Mouse (Mus musculus) liver, embryonic 13.5 days (tissue): ENCODE data around the gene Nucks1. TPM values are rescaled to one million over a fixed set of nuclear protein-coding genes. Genes with fewer than 3 reads are reported as not detected.
"Not testable (repeated sequence)": the region's sequence is repeated elsewhere in the genome, so short reads cannot be mapped to it uniquely, and the experiment has no call there.

Source experiments
- ATAC-seq: fragments of 200-750 bp; cut with Nextera tagmentation; 2 replicates; pipeline ENCODE4 v1.8.0; 2017; ENCODE audit warnings: low read depth, mild to moderate bottlenecking, moderate number of reproducible peaks, moderate library complexity
- DNase-seq: peaks from one replicate; pipeline ENCODE4 v3.0.0; 2022
- H3K27ac ChIP-seq: fragments of 300-500 bp; sonication (generic); 2 replicates; pipeline ENCODE4 v1.5.1; 2015; ENCODE audit warnings: moderate library complexity, mild to moderate bottlenecking, inconsistent platforms
- H3K27me3 ChIP-seq: fragments of 300-500 bp; sonication (generic); 2 replicates; pipeline ENCODE4 v1.6.1; 2015; ENCODE audit warnings: mild to moderate bottlenecking, inconsistent platforms
- H3K36me3 ChIP-seq: fragments of 300-500 bp; sonication (generic); 2 replicates; pipeline ENCODE4 v1.6.1; 2015; ENCODE audit warnings: mild to moderate bottlenecking, inconsistent platforms
- H3K4me1 ChIP-seq: fragments of 300-500 bp; sonication (generic); replicated peaks from 2 replicates; pipeline ENCODE4 v1.6.1; 2015; ENCODE audit warnings: inconsistent platforms
- H3K4me2 ChIP-seq: fragments of 300-500 bp; sonication (generic); 2 replicates; pipeline ENCODE4 v1.6.1; 2015; ENCODE audit warnings: inconsistent platforms, mild to moderate bottlenecking, moderate library complexity
- H3K4me3 ChIP-seq: fragments of 300-500 bp; sonication (generic); replicated peaks from 2 replicates; pipeline ENCODE4 v1.5.1; 2015; ENCODE audit warnings: mild to moderate bottlenecking, inconsistent platforms
- H3K9ac ChIP-seq: fragments of 300-500 bp; sonication (generic); 2 replicates; pipeline ENCODE4 v1.6.1; 2015; ENCODE audit warnings: mild to moderate bottlenecking, inconsistent platforms
- H3K9me3 ChIP-seq: fragments of 300-500 bp; sonication (generic); replicated peaks from 2 replicates; pipeline ENCODE4 v1.6.1; 2016; ENCODE audit warnings: inconsistent platforms
- WGBS: fragments of 180-500 bp; shearing (Covaris S2); methylation state at CpG from one replicate; pipeline ENCODE4 v1.1.7; 2015; ENCODE audit not compliant: insufficient replicate concordance; 5-methylcytosine and 5-hydroxymethylcytosine counted together
- polyA plus RNA-seq: library from polyadenylated mRNA; unstranded; fragments of >200 nt; fragmentation: Nextera tagmentation; extraction: Ambion mirVana; gene quantifications from 2 replicates; pipeline ENCODE4 v1.2.1, GENCODE M21; 2015

Nucks1 gene
- polyA plus RNA-seq, 1 experiment from 2014 or later, result 42.5 TPM

GRCm38 (mm10) chr1:131886641-131887040, 23.7 kb upstream of the Nucks1 start:
- Histone ChIP-seq H3K9me3 (no peaks in the 10 kb centered on the region), H3K4me3 (no peak overlapping the region), H3K4me1 (no peaks in the 10 kb centered on the region), H3K27ac (no peak overlapping the region), H3K27me3 (no peaks in the 10 kb centered on the region; the same call in 1 of the 2 replicates), H3K4me2 (no peak overlapping the region), H3K9ac (no peak overlapping the region), H3K36me3 (no peaks in the 10 kb centered on the region)
- DNase-seq (no peak), ATAC-seq (no peak)
- WGBS, result 76% methylated on average over 3 of the region's 3 CpGs

DNA sequence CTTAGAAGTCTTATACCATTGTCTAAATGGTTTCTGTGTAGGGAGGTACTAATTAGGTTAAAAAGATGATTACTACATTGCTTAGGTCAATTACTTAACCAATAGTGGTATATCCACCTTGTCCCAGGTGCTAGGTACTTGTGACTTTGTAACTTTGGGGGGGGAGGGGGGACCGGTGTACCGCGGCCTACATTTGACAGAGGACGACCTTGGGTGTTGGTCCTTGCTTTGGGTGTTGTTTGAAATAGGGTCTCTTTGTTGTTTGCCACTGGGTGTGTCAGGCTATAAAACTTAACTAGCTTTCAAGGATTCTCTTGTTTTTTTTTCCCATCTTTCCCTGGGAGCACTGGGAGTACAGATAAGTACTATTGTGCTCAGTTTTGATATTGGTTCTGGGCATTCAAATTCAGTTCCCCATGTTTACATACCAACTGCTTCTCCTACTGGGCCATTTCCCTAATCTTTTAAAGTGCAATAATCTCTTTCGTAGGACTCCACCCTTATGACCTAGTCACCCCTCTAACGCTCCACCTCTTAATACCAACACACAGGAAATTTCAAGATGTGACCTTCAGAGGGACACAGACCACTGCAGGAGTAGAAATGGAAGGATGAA, 20.2 kb upstream of the Nucks1 start:
- no peak overlapping the region for H3K9ac ChIP-seq
- WGBS, result 59% methylated on average over 6 of the region's 6 CpGs
- H3K4me3 ChIP-seq, result no peak overlapping the region
- no peak overlapping the region for H3K4me2 ChIP-seq
- H3K9me3 ChIP-seq, result no peaks in the 10 kb centered on the region
- no peaks in the 10 kb centered on the region for H3K27me3 ChIP-seq
- no peak for ATAC-seq
- H3K36me3 ChIP-seq, result no peaks in the 10 kb centered on the region
- no peaks in the 10 kb centered on the region for H3K4me1 ChIP-seq
- no peak for DNase-seq
- H3K27ac ChIP-seq, result no peak overlapping the region

- no peak overlapping the region for H3K4me2 ChIP-seq
- H3K36me3 ChIP-seq, result no peaks in the 10 kb centered on the region
- 72% methylated on average over 4 of the region's 4 CpGs for WGBS
- H3K9me3 ChIP-seq, result no peaks in the 10 kb centered on the region
- ATAC-seq (no peak), DNase-seq (no peak)
- H3K9ac ChIP-seq, result no peak overlapping the region
- no peaks in the 10 kb centered on the region for H3K4me1 ChIP-seq
- no peak overlapping the region for H3K4me3 ChIP-seq
- H3K27me3 ChIP-seq, result peaks cover 4% of the 10 kb centered on the region; the same call in 1 of the 2 replicates
- H3K27ac ChIP-seq, result no peak overlapping the region
Observed at GRCm38 (mm10) chr1:131891436-131891835, 18.9 kb upstream of the Nucks1 start.

DNA sequence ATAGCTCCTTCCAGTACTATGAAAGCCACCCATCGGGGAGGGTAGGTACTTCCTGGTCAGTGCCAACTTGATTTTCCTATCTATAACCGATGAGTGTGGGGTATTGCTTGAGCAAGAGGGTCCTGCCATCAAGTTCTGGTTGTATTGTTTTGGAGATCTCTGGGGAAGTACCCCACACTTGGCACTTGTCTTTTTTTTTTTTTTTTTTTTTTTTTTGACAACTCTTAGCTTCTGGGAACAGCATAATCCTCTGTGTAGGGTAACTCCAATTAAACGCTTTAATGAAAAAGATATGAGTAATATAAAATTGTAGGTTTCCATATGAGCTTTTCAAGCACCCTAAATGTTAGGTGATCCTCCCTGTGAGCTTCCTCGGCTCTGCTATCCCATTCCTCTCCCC, 7.7 kb upstream of the Nucks1 start:
- H3K9me3 ChIP-seq, result no peaks in the 10 kb centered on the region
- H3K27me3 ChIP-seq, result peaks cover 24% of the 10 kb centered on the region
- no peak overlapping the region for H3K27ac ChIP-seq
- DNase-seq (no peak), ATAC-seq (no peak)
- no peaks in the 10 kb centered on the region for H3K4me1 ChIP-seq
- H3K4me3 ChIP-seq, result no peak overlapping the region
- no peak overlapping the region for H3K4me2 ChIP-seq
- WGBS, result 74% methylated on average over 4 of the region's 4 CpGs
- H3K36me3 ChIP-seq, result no peaks in the 10 kb centered on the region
- H3K9ac ChIP-seq, result no peak overlapping the region

GRCm38 (mm10) chr1:131903251-131903650, 7.1 kb upstream of the Nucks1 start:
- Histone ChIP-seq H3K27me3 (peaks cover 30% of the 10 kb centered on the region), H3K4me2 (no peak overlapping the region), H3K36me3 (no peaks in the 10 kb centered on the region), H3K9me3 (no peaks in the 10 kb centered on the region), H3K9ac (no peak overlapping the region), H3K4me1 (no peaks in the 10 kb centered on the region), H3K27ac (no peak overlapping the region), H3K4me3 (no peak overlapping the region)
- no peak for ATAC-seq
- 58% methylated on average over 7 of the region's 7 CpGs for WGBS
- DNase-seq, result no peak

DNA sequence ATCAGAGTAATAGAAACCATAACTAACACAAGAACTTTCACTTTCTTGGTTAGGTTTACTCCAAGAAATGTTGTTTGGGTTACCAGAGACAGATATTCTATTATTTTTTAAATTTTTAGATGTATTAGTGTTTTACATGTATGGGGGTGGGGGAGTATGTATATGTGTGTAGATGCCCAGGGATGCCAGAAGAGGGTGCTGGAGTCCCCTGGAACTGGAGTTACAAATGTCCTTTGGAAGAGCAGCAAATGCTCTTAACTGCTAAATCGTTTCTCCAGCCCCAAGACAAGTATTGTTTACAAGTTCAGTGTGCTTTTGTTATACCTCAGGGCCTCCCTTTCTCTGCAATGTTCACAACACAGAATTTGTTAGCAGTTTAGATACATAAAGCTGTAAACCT, 4.8 kb upstream of the Nucks1 start:
- WGBS, result 0% methylated on average over 1 of the region's 1 CpGs
- Histone ChIP-seq H3K4me1 (0 out of 2 replicates have a peak, but pooled peaks cover 5% of the 10 kb centered on the region), H3K9me3 (no peaks in the 10 kb centered on the region), H3K27me3 (peaks cover 36% of the 10 kb centered on the region), H3K4me2 (no peak overlapping the region), H3K4me3 (no peak overlapping the region), H3K36me3 (no peaks in the 10 kb centered on the region), H3K27ac (no peak overlapping the region), H3K9ac (no peak overlapping the region)
- DNase-seq, result no peak
- ATAC-seq, result no peak

- Histone ChIP-seq H3K9me3 (no peaks in the 10 kb centered on the region), H3K4me3 (no peak overlapping the region), H3K9ac (no peak overlapping the region), H3K27ac (no peak overlapping the region), H3K36me3 (peaks cover 11% of the 10 kb centered on the region), H3K4me1 (peaks cover 24% of the 10 kb centered on the region), H3K27me3 (peaks cover 33% of the 10 kb centered on the region), H3K4me2 (no peak overlapping the region)
- no peak for ATAC-seq
- DNase-seq, result no peak
- 24% methylated on average over 3 of the region's 3 CpGs for WGBS
Observed at GRCm38 (mm10) chr1:131908456-131908855, 1.9 kb upstream of the Nucks1 start.

DNA sequence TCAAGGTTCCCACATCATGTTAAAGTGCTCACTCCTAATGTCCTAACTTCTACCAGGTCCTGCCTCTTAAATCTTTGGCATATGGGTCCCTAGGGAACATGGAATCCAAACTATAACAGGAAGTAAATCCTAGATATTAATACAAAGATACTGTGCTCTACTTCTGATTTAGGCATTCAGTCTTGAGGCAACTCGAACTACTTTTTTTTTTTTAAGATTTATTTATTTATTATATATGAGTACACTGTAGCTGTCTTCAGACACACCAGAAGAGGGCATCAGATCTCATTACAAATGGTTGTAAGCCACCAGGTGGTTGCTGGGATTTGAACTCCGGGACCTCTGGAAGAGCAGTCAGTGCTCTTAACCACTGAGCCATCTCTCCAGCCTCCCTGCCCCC, 1.1 kb upstream of the Nucks1 start:
- ATAC-seq, H3K4me3 ChIP-seq, H3K27ac ChIP-seq, H3K9ac ChIP-seq, DNase-seq, H3K9me3 ChIP-seq, H3K4me2 ChIP-seq: not testable (repeated sequence)
- H3K27me3 ChIP-seq, result peaks cover 26% of the 10 kb centered on the region
- peaks cover 12% of the 10 kb centered on the region for H3K36me3 ChIP-seq
- 86% methylated on average over 2 of the region's 2 CpGs for WGBS
- H3K4me1 ChIP-seq, result peaks cover 27% of the 10 kb centered on the region

GRCm38 (mm10) chr1:131910674-131911558, 582 bp downstream of the Nucks1 start:
- Histone ChIP-seq H3K36me3 (peaks cover 24% of the 10 kb centered on the region), H3K27me3 (peaks cover 24% of the 10 kb centered on the region), H3K27ac (peak overlapping the region; percentile 94), H3K4me2 (peak overlapping the region; percentile 85), H3K4me3 (peak overlapping the region; percentile 96), H3K9me3 (no peaks in the 10 kb centered on the region), H3K9ac (peak overlapping the region; percentile 96), H3K4me1 (peaks cover 39% of the 10 kb centered on the region)
- ATAC-seq (peak; percentile 75), DNase-seq (peak; percentile 81)
- under 1% methylated on average over 69 of the region's 88 CpGs for WGBS

GRCm38 (mm10) chr1:131917634-131918033, 7.3 kb downstream of the Nucks1 start:
- H3K27ac ChIP-seq, result no peak overlapping the region
- DNase-seq (no peak), ATAC-seq (no peak)
- H3K4me1 ChIP-seq, result peaks cover 28% of the 10 kb centered on the region
- H3K4me3 ChIP-seq, result no peak overlapping the region
- no peak overlapping the region for H3K4me2 ChIP-seq
- H3K27me3 ChIP-seq, result no peaks in the 10 kb centered on the region
- no peak overlapping the region for H3K9ac ChIP-seq
- H3K9me3 ChIP-seq, result no peaks in the 10 kb centered on the region
- peaks cover 78% of the 10 kb centered on the region for H3K36me3 ChIP-seq
- WGBS, result 68% methylated on average over 6 of the region's 6 CpGs

DNA sequence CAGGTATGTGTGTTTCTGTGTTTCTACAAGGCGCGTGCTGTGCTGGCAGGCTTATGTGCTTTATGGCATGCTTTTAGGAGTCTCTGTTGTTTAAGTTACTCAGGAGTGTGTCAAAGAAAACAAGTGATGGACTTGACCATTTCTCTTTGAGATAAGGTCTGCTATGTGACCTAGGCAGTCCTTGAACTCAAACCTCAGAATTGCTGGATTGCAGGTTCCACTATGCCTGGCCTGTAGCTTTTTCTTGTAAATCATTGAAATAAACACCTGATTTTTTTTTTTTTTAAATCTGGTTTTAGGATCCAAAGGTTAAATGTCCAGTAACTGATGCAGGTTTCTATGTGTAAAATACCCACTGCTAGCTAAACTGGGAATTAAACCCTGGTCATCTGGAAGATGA, 8.7 kb downstream of the Nucks1 start:
- Histone ChIP-seq H3K36me3 (peaks cover 85% of the 10 kb centered on the region), H3K4me1 (peaks cover 18% of the 10 kb centered on the region), H3K9me3 (no peaks in the 10 kb centered on the region), H3K9ac (no peak overlapping the region), H3K27ac (no peak overlapping the region), H3K4me3 (no peak overlapping the region), H3K4me2 (no peak overlapping the region), H3K27me3 (no peaks in the 10 kb centered on the region)
- 94% methylated on average over 2 of the region's 2 CpGs for WGBS
- ATAC-seq (no peak), DNase-seq (no peak)
